Comparison of ENCODE assay signal across 40 mouse cellular contexts in genomic region chr7:79680231-79680630, GRCm38 (mm10). TPM values are rescaled to one million over a fixed set of nuclear protein-coding genes. Genes with fewer than 3 reads are reported as not detected.
"Had no signal": no experiment of that assay in that cellular context is flagged by ENCODE, and none has a peak within 500 bp of the region (broad histone marks: within the 10 kb centered on the region; RNA-seq: fewer than 3 reads in every experiment).

No protein-coding gene starts in this region.

- H3K27ac ChIP-seq: heart, embryonic 13.5 days; heart, embryonic 15.5 days; hindbrain, embryonic 10.5 days; hindbrain, embryonic 12.5 days; hindbrain, embryonic 13.5 days; hindbrain, embryonic 14.5 days; hindbrain, embryonic 15.5 days; hindbrain, postnatal 0 days; intestine, embryonic 15.5 days; kidney, embryonic 15.5 days; kidney, postnatal 0 days; layer of hippocampus, adult 2 months; left cerebral cortex, adult 2 months had no signal

- H3K9ac ChIP-seq: heart, embryonic 13.5 days; heart, embryonic 15.5 days; hindbrain, embryonic 12.5 days; hindbrain, embryonic 13.5 days; hindbrain, embryonic 14.5 days; hindbrain, embryonic 15.5 days; intestine, embryonic 15.5 days; kidney, embryonic 15.5 days had no signal

- ATAC-seq: hindbrain, embryonic 16.5 days; hindbrain, postnatal 0 days; inflammation-experienced regulatory T-cells, adult 6 months; intestine, embryonic 15.5 days; intestine, embryonic 16.5 days; intestine, postnatal 0 days had no signal

- H3K36me3 ChIP-seq: hindbrain, embryonic 15.5 days had no signal

- H3K4me3 ChIP-seq: heart, embryonic 13.5 days; heart, embryonic 15.5 days; hindbrain, embryonic 10.5 days; hindbrain, embryonic 12.5 days; hindbrain, embryonic 13.5 days; hindbrain, embryonic 15.5 days; intestine, embryonic 15.5 days; kidney, embryonic 15.5 days; layer of hippocampus, adult 2 months; left cerebral cortex, adult 2 months had no signal

- H3K4me2 ChIP-seq: heart, embryonic 13.5 days; heart, embryonic 15.5 days; hindbrain, embryonic 12.5 days; hindbrain, embryonic 13.5 days; hindbrain, embryonic 14.5 days; hindbrain, embryonic 15.5 days; intestine, embryonic 15.5 days; kidney, embryonic 15.5 days had no signal

- H3K27me3 ChIP-seq: heart, embryonic 13.5 days; heart, embryonic 15.5 days; hindbrain, embryonic 12.5 days; hindbrain, embryonic 13.5 days; hindbrain, embryonic 15.5 days; intestine, embryonic 15.5 days; kidney, embryonic 15.5 days had no signal

- H3K4me1 ChIP-seq: heart, embryonic 13.5 days; heart, embryonic 15.5 days; hindbrain, embryonic 10.5 days; hindbrain, embryonic 12.5 days; hindbrain, embryonic 13.5 days; hindbrain, embryonic 15.5 days; intestine, embryonic 15.5 days; kidney, embryonic 15.5 days had no signal

- H3K9me3 ChIP-seq: heart, embryonic 13.5 days; heart, embryonic 15.5 days; hindbrain, embryonic 10.5 days; hindbrain, embryonic 12.5 days; hindbrain, embryonic 13.5 days; hindbrain, embryonic 15.5 days; intestine, embryonic 15.5 days; kidney, embryonic 15.5 days had no signal

- DNase-seq: heart, postnatal 10 days; heart, postnatal 14 days; heart, postnatal 36 days; heart, postnatal 4 days; kidney, adult 11 months; kidney, adult 18-20 months; kidney, adult 2 months; kidney, adult 9 months; kidney, postnatal 10 days; kidney, postnatal 14 days; kidney, postnatal 25 days; kidney, postnatal 36 days; kidney, postnatal 4 days; layer of hippocampus, adult 9-11 months; layer of hippocampus, postnatal 36 days had no signal

RNA-seq across cellular contexts. Expression of gene Ticrr, which starts 20.2 kb away (rescaled TPM):
- total RNA-seq: layer of hippocampus, adult 18-20 months had no signal

RNA-seq across cellular contexts. Expression of gene Plin1, which starts 52.5 kb away (rescaled TPM):
- total RNA-seq: hematopoietic stem cell, adult 5-6 weeks; left cerebral cortex, adult 18-20 months; left cerebral cortex, adult 2 months; left cerebral cortex, postnatal 10 days had no signal
- polyA plus RNA-seq: heart, embryonic 13.5 days; heart, embryonic 14.5 days; heart, embryonic 15.5 days; heart, embryonic 16.5 days; hindbrain, embryonic 10.5 days; hindbrain, embryonic 11.5 days; hindbrain, embryonic 12.5 days; intestine, embryonic 14.5 days; intestine, embryonic 15.5 days; intestine, embryonic 16.5 days; intestine, postnatal 0 days had no signal
